Mouse (Mus musculus) ES-E14 (cell line): Measurements from ENCODE around the gene Fgr.

Experiments
- CHD2 ChIP-seq: IDR thresholded peaks from 2 replicates; pipeline ENCODE4 v1.6.1; 2014; ENCODE audit warnings: mild to moderate bottlenecking, low read depth, low read length, inconsistent platforms
- HCFC1 ChIP-seq: IDR thresholded peaks from 2 replicates; pipeline ENCODE4 v1.6.1; 2012; ENCODE audit warnings: low read length, inconsistent platforms, borderline replicate concordance; ENCODE audit not compliant: insufficient read depth
- MAFK ChIP-seq: IDR thresholded peaks from 2 replicates; pipeline ENCODE4 v1.6.1; 2014; ENCODE audit warnings: mild to moderate bottlenecking, low read depth, low read length, inconsistent platforms; ENCODE audit not compliant: insufficient read depth
- ZC3H11A ChIP-seq: IDR thresholded peaks from 2 replicates; pipeline ENCODE4 v1.6.1; 2012; ENCODE audit warnings: low read depth, mild to moderate bottlenecking, inconsistent platforms, low read length, borderline replicate concordance
- ZNF384 ChIP-seq: IDR thresholded peaks from 2 replicates; pipeline ENCODE4 v1.6.1; 2012; ENCODE audit warnings: low read depth, low read length, inconsistent platforms

GRCm38 (mm10) chr4:133047353-133048105 is 73.6 kb downstream of the Fgr start:
- TF ChIP-seq MAFK (no peak), ZC3H11A (no peak), CHD2 (no peak), ZNF384 (no peak), HCFC1 (no peak)
